Mouse (Mus musculus) cerebellum, adult 11-12 months (tissue): ENCODE measurements around the gene Snrpf.

Source experiments
- DNase-seq: peaks from one replicate; pipeline ENCODE4 v3.0.0; 2022

The Snrpf gene

DNA sequence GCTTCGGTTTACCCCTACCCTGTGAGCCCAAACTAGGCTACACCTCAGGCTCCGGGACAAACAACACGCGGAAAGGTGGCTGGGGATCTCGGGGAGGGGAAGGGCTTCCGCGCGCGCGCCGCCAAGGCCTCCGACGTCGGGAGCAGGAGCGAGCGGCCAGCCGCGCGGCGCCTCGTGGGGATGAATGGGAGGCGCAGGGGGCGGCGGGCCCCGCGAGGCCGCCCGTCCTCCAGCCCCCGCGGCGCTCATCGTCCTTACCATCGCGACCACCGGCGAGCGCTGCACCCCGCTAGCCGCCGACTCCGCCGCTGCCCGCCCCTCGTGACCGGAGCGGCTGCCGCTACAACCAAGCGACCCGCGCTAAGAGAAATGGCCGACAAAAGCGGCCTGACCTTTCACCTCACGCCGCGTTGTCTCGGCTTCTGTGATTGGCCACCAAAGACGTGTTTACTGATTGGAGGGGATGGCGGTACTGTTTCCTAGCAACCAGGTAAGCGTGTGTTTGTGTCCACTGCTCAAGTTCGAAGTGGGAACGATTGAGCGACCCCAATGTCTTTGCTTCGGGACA is at the start of gene Snrpf:
Gene Snrpf (minus strand): TSS at position 426 of the 568 bp plus-strand sequence.
- peak; percentile 90 for DNase-seq

DNA sequence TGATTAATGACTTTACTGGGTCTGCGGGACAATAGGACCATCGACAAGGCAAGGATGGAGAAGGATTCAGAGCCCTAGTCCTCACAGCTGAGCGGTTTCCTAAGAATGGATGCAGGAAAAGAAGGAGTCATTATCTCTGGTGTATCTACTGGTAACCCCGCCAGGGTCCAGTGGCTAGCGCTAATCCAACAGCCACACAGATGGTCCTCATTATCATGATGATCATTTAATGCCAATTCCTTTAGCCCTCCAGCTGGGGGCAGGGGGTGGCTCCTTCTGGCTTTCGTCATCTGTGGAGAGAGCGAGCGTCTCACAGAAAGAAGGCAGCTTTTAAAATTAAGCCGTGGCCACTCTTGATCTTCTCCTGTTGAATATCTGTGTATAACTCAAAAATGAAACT is 46.4 kb upstream of the Snrpf start:
- peak; percentile 63 for DNase-seq

DNA sequence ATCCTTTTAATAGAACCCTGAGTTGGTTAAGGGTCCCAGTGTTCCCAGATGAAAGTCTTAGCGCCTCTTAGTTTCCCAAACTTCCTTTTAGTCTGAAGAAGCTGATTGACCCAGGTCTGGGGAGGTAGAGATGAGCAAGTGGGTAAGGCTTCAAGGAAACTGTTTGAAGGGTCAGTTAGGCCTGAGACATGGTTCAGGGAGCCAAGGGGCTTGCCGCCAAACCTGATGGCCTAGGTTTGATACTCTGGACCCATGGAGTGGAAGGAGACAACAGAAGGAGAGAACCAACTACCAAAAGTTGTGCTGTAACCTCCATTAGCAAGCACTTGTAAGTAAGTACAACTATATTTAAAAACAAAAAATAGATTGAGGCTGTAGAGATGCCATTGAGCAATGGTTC is 44.5 kb upstream of the Snrpf start:
- no peak for DNase-seq

DNA sequence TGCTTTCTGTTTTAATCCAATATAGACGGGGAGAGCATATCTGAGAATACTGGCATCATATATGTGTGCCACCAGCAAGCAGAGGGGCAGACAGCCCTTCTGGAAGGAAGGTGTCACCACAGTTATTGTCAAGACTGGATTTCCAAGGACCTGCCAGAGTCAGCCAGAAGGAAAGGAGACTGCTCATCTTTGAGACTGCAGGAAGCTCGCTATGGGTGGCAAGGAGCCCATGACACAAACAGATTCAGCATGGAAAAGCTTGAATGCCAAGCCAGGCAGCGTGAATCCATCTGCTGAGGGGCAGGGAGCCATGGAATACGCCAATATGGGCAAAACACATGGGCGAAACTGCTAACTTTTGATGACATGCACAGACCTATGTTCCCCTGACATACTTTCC is 44.1 kb upstream of the Snrpf start:
- DNase-seq, result peak; percentile 94

GRCm38 (mm10) chr10:93632086-93632485 is 42.6 kb upstream of the Snrpf start:
- no peak for DNase-seq

GRCm38 (mm10) chr10:93630310-93630709 is 40.8 kb upstream of the Snrpf start:
- DNase-seq, result no peak

- DNase-seq, result no peak
These were observed 34.6 kb upstream of the Snrpf start for GRCm38 (mm10) chr10:93624151-93624550.

DNA sequence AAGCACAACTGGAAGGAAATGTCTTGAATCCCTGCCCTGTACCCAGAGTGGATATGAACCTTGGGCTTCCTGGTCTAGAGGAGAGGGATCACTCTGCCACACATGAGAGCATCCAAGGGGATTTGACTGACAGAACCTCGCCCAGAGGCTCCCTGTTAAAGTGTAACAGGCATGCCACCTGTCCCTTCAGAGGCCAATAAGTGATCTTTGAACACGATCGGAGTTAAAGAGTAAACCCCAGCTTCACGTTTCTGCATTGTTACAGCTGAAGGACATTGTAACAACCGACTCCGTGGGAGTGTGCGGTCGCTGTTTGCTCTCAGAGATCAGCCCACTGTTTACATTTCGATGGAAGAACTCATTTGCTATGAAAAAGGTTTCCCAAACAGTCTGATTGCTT is 34.2 kb upstream of the Snrpf start:
- no peak for DNase-seq

- no peak for DNase-seq
These were observed 31.1 kb upstream of the Snrpf start for GRCm38 (mm10) chr10:93620438-93621179.

GRCm38 (mm10) chr10:93614850-93615249 is 25.3 kb upstream of the Snrpf start:
- no peak for DNase-seq

- peak; percentile 50 for DNase-seq
These were observed 22.0 kb upstream of the Snrpf start for GRCm38 (mm10) chr10:93611419-93612007.

- no peak for DNase-seq
These were observed 21.4 kb upstream of the Snrpf start for GRCm38 (mm10) chr10:93610896-93611295.

DNA sequence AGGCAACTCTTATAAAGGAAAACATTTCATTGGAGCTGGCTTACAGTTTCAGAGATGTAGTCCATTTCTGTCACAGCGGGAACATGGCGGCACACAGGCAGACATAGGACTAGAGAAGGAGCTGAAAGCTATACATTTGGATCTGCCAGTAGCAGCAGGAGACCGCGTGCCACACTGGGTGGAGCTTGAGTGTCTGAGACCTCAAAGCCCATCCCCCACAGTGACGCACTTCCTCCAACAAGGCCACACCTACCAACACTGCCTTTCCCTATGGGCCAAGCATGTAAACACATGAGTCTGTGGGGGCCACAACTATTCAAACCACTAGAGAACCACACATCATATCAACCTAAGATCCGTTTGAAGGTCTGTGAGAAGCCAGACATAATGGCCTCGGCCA is 19.7 kb upstream of the Snrpf start:
- DNase-seq, result no peak

GRCm38 (mm10) chr10:93608051-93608450 is 18.5 kb upstream of the Snrpf start:
- DNase-seq, result no peak

GRCm38 (mm10) chr10:93606326-93606725 is 16.8 kb upstream of the Snrpf start:
- no peak for DNase-seq

DNA sequence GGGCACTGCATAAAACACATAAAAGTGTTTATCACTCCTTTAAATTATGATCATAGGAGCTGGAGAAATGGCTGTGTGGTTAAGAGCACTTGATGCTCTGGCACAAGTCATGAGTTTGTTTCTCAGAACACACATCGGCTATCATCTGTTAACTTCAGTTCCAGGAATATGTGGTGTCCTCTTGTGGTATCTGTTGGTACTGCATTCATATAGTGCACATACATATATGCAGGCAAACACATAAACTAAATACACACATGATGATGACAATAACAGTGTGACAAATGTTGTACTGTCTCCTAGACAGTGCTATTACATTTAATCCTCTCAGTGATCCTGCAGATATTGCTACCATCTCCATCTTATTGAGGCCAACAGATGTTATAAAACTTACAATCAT is 13.8 kb upstream of the Snrpf start:
- DNase-seq, result no peak

GRCm38 (mm10) chr10:93602309-93602708 is 12.8 kb upstream of the Snrpf start:
- DNase-seq, result no peak

GRCm38 (mm10) chr10:93596641-93597040 is 7.1 kb upstream of the Snrpf start:
- DNase-seq, result no peak

- no peak for DNase-seq
These were observed 6.3 kb upstream of the Snrpf start for GRCm38 (mm10) chr10:93595831-93596230.

DNA sequence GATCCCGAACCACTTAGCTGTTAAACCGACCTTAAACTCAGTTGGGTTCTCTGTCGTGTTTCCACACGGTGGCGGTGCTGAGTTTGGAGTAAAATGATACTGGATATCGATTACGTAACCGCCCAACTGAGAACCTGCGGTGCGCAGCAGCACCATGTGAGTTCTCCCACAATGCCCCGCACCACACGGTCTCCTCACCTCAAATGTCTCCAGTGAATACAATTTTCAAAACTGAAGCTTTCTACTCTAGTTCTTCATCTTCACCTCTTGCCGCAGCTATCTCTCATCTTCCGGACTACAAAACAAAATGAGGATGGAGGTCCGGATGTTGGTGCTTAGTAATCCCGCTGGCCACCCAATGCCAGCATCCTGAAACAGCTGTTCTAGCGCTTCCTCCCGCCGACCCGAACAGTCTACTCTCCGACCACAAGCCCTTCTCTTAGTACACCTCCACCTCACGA is 4.5 kb upstream of the Snrpf start:
- peak; percentile 88 for DNase-seq

- peak; percentile 39 for DNase-seq
These were observed 3.0 kb upstream of the Snrpf start for GRCm38 (mm10) chr10:93592456-93592855.

DNA sequence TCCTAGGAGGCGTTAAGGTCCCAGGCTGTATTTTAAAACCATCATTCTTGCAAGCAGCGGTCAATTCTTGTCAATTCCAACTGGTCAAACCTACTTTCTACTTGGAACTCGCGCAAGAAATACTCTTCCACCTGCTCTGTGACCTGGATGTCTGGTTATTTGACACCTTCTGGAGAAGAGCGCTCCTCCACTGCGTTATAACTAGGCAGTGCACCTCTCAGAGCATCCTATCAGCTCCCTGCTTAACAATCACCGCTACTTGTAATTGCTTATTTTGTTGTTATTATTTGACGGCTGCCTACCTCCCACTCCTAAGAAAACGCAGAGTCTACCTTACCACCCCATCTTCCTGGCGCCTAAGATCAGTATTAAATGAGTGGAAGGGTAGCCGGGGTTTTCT is 710 bp downstream of the Snrpf start:
- DNase-seq, result no peak

DNA sequence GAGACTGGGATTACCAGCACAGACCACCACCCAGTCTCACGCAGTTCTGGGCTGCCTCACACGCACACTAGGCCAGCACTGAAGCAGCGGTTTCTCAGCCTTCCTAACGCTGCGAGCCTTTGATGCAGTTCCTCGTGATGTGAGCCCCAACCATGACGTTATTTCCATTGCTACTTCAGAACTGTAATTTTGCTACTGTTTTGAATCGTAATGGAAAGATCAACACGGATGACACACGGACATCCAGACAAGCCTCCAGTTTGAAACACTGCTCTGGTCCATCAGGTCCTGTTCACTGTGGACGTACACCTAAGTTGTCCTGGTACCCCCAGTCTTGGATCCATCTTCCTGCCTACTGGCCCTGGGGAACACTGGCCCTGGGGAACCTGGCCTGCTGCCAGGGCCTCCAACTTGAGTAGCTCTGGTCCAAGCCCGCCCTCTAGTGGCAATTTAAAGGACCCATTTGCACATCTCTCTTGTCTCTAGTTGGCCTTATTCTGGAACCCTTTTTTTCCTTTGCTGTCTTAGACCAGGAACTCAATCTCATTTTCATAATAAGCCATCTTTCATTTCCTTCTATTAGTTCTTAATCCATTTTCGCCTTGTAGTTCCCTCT is 12.1 kb downstream of the Snrpf start:
- DNase-seq, result peak; percentile 57

- no peak for DNase-seq
These were observed 13.5 kb downstream of the Snrpf start for GRCm38 (mm10) chr10:93575960-93576359.
